Mouse (Mus musculus) erythroblast, embryonic 14.5 days (primary cell): ENCODE data around the gene Hs6st1. TPM values are rescaled to one million over a fixed set of nuclear protein-coding genes. Genes with fewer than 3 reads are reported as not detected.
"Not testable (repeated sequence)": the region's sequence is repeated elsewhere in the genome, so short reads cannot be mapped to it uniquely, and the experiment has no call there.

Experiments
- H3K27me3 ChIP-seq: 2 replicates; pipeline ENCODE4 v1.6.1; 2012; ENCODE audit warnings: inconsistent platforms; ENCODE audit not compliant: control insufficient read depth
- H3K36me3 ChIP-seq: 2 replicates; pipeline ENCODE4 v1.6.1; 2012; ENCODE audit warnings: mild to moderate bottlenecking, inconsistent platforms; ENCODE audit not compliant: control insufficient read depth
- H3K4me1 ChIP-seq: 2 replicates; pipeline ENCODE4 v1.6.1; 2012; ENCODE audit warnings: inconsistent platforms; ENCODE audit not compliant: control insufficient read depth
- H3K4me3 ChIP-seq: replicated peaks from 2 replicates; pipeline ENCODE3; 2012; ENCODE audit warnings: moderate library complexity, mild to moderate bottlenecking, inconsistent platforms
- H3K9me3 ChIP-seq: 2 replicates; pipeline ENCODE4 v1.6.1; 2012; ENCODE audit warnings: low read length, inconsistent platforms, mixed read lengths; ENCODE audit not compliant: control insufficient read depth
- GATA1 ChIP-seq: IDR thresholded peaks from 2 replicates; pipeline ENCODE4 v1.6.1; 2012; ENCODE audit warnings: low read length, inconsistent platforms, mixed read lengths
- TAL1 ChIP-seq: IDR thresholded peaks from 3 replicates; pipeline ENCODE4 v1.6.1; 2012; ENCODE audit warnings: low read length, inconsistent platforms, mixed read lengths
- polyA plus RNA-seq: library from polyadenylated mRNA; stranded (reverse); fragments of >175 nt; gene quantifications from 2 replicates; pipeline ENCODE4 v1.2.3, GENCODE M21; 2012

The Hs6st1 gene
- polyA plus RNA-seq, result 19.5 and 20.5 TPM in 2 replicates

- Histone ChIP-seq H3K4me3 (peak within 1 kb of the TSS; percentile 70), H3K9me3 (no peaks in the 10 kb centered on the region), H3K27me3 (no peaks in the 10 kb centered on the region; the same call in 1 of the 2 replicates), H3K36me3 (peaks cover 40% of the 10 kb centered on the region), H3K4me1 (peaks cover 83% of the 10 kb centered on the region)
- TF ChIP-seq GATA1 (no peak), TAL1 (no peak)
Observed at GRCm38 (mm10) chr1:36068076-36068475, at the start of gene Hs6st1. Gene Hs6st1 (plus strand): TSS chr1:36068400.

- H3K4me1 ChIP-seq, result no peaks in the 10 kb centered on the region
- H3K36me3 ChIP-seq, result no peaks in the 10 kb centered on the region
- TF ChIP-seq GATA1 (no peak), TAL1 (no peak)
- no peak overlapping the region for H3K4me3 ChIP-seq
- H3K27me3 ChIP-seq, result no peaks in the 10 kb centered on the region
- peaks cover 4% of the 10 kb centered on the region; the same call in 1 of the 2 replicates for H3K9me3 ChIP-seq
Observed at GRCm38 (mm10) chr1:36018617-36019016, 49.6 kb upstream of the Hs6st1 start.

- TF ChIP-seq TAL1 (no peak), GATA1 (no peak)
- Histone ChIP-seq H3K36me3 (no peaks in the 10 kb centered on the region), H3K4me1 (no peaks in the 10 kb centered on the region), H3K9me3 (peaks cover 4% of the 10 kb centered on the region; the same call in 1 of the 2 replicates), H3K27me3 (no peaks in the 10 kb centered on the region), H3K4me3 (no peak overlapping the region)
Observed at GRCm38 (mm10) chr1:36019161-36019560, 49.0 kb upstream of the Hs6st1 start.

- Histone ChIP-seq H3K4me1 (no peaks in the 10 kb centered on the region), H3K9me3 (peaks cover 4% of the 10 kb centered on the region; the same call in 1 of the 2 replicates), H3K4me3 (no peak overlapping the region), H3K36me3 (no peaks in the 10 kb centered on the region), H3K27me3 (no peaks in the 10 kb centered on the region)
- TF ChIP-seq GATA1 (no peak), TAL1 (no peak)
Observed at GRCm38 (mm10) chr1:36020315-36020714, 47.9 kb upstream of the Hs6st1 start.

- no peaks in the 10 kb centered on the region for H3K36me3 ChIP-seq
- no peak overlapping the region for H3K4me3 ChIP-seq
- H3K9me3 ChIP-seq, result no peaks in the 10 kb centered on the region
- no peaks in the 10 kb centered on the region; the same call in 1 of the 2 replicates for H3K27me3 ChIP-seq
- H3K4me1 ChIP-seq, result peaks cover 1% of the 10 kb centered on the region; the same call in 1 of the 2 replicates
- TF ChIP-seq GATA1, result no peak
- TF ChIP-seq TAL1, result no peak
Observed at GRCm38 (mm10) chr1:36030421-36030821, 37.8 kb upstream of the Hs6st1 start.

GRCm38 (mm10) chr1:36038769-36039168 is 29.4 kb upstream of the Hs6st1 start:
- Histone ChIP-seq H3K4me1 (no peaks in the 10 kb centered on the region), H3K9me3 (peaks cover 6% of the 10 kb centered on the region), H3K4me3 (no peak overlapping the region), H3K27me3 (no peaks in the 10 kb centered on the region), H3K36me3 (no peaks in the 10 kb centered on the region)
- TF ChIP-seq TAL1 (no peak), GATA1 (no peak)

GRCm38 (mm10) chr1:36042072-36042471 is 26.1 kb upstream of the Hs6st1 start:
- Histone ChIP-seq H3K27me3 (no peaks in the 10 kb centered on the region), H3K4me3 (no peak overlapping the region), H3K4me1 (no peaks in the 10 kb centered on the region), H3K9me3 (peaks cover 6% of the 10 kb centered on the region), H3K36me3 (no peaks in the 10 kb centered on the region)
- TF ChIP-seq GATA1 (no peak), TAL1 (no peak)

GRCm38 (mm10) chr1:36043793-36044192 is 24.4 kb upstream of the Hs6st1 start:
- H3K4me3 ChIP-seq, H3K36me3 ChIP-seq, H3K27me3 ChIP-seq, H3K9me3 ChIP-seq, H3K4me1 ChIP-seq: not testable (repeated sequence)

- peaks cover 6% of the 10 kb centered on the region for H3K9me3 ChIP-seq
- H3K27me3 ChIP-seq, result no peaks in the 10 kb centered on the region
- no peak overlapping the region for H3K4me3 ChIP-seq
Observed at GRCm38 (mm10) chr1:36044288-36044687, 23.9 kb upstream of the Hs6st1 start.

GRCm38 (mm10) chr1:36052672-36053071 is 15.5 kb upstream of the Hs6st1 start:
- TF ChIP-seq TAL1 (no peak), GATA1 (no peak)
- Histone ChIP-seq H3K4me1 (peaks cover 26% of the 10 kb centered on the region), H3K4me3 (no peak overlapping the region), H3K27me3 (no peaks in the 10 kb centered on the region; the same call in 1 of the 2 replicates), H3K9me3 (no peaks in the 10 kb centered on the region), H3K36me3 (no peaks in the 10 kb centered on the region)

More at GRCm38 (mm10) chr1:36044288-36044687, 23.9 kb upstream of the Hs6st1 start:
- H3K4me1 ChIP-seq, result no peaks in the 10 kb centered on the region
- no peak for TF ChIP-seq GATA1
- TF ChIP-seq TAL1, result no peak
- H3K36me3 ChIP-seq, result no peaks in the 10 kb centered on the region
